Mouse (Mus musculus) thymus, adult 2 months (tissue): Measurements from ENCODE around the gene 1700013F07Rik. TPM values are rescaled to one million over a fixed set of nuclear protein-coding genes. Genes with fewer than 3 reads are reported as not detected.

Experiments
- DNase-seq: peaks from one replicate; pipeline ENCODE4 v3.0.0; 2021
- H3K27ac ChIP-seq: fragments of 200-500 bp; 2 replicates; pipeline ENCODE4 v1.5.1; 2012; ENCODE audit warnings: low read length, control low read depth; ENCODE audit not compliant: control insufficient read depth, insufficient read depth
- H3K27me3 ChIP-seq: fragments of 200-500 bp; 2 replicates; pipeline ENCODE4 v1.6.1; 2012; ENCODE audit warnings: mild to moderate bottlenecking, low read length, moderate library complexity, mixed read lengths; ENCODE audit not compliant: control insufficient read depth, insufficient read depth
- H3K36me3 ChIP-seq: fragments of 200-500 bp; 2 replicates; pipeline ENCODE4 v1.6.1; 2012; ENCODE audit warnings: mild to moderate bottlenecking, low read length, moderate library complexity; ENCODE audit not compliant: control insufficient read depth, insufficient read depth
- H3K4me1 ChIP-seq: fragments of 200-500 bp; replicated peaks from 2 replicates; pipeline ENCODE4 v1.6.1; 2012; ENCODE audit warnings: low read length; ENCODE audit not compliant: control insufficient read depth, insufficient read depth
- H3K4me3 ChIP-seq: fragments of 200-500 bp; 2 replicates; pipeline ENCODE4 v1.5.1; 2012; ENCODE audit warnings: mild to moderate bottlenecking, low read length, control low read depth, moderate library complexity; ENCODE audit not compliant: control insufficient read depth, insufficient read depth
- CTCF ChIP-seq: fragments of 200-500 bp; IDR thresholded peaks from 2 replicates; pipeline ENCODE4 v1.5.1; 2012; ENCODE audit warnings: mild to moderate bottlenecking, control low read depth, low read length, moderate library complexity, borderline replicate concordance; ENCODE audit not compliant: control insufficient read depth, poor library complexity, insufficient read depth; ENCODE audit errors: extremely low read depth
- POLR2A ChIP-seq: fragments of 200-500 bp; IDR thresholded peaks from 2 replicates; pipeline ENCODE4 v1.6.1; 2012; ENCODE audit warnings: mild to moderate bottlenecking, low read length, control low read depth, moderate library complexity; ENCODE audit not compliant: control insufficient read depth, poor library complexity, insufficient read depth; ENCODE audit errors: extremely low read depth
- WGBS: fragments of 180-500 bp; shearing (Covaris S2); methylation state at CpG from one replicate; pipeline ENCODE4 v1.1.7; 2018; 5-methylcytosine and 5-hydroxymethylcytosine counted together
- polyA plus RNA-seq: library from polyadenylated mRNA; depleted of rRNA; stranded (reverse); fragments of >200 nt; gene quantifications from 2 replicates; pipeline ENCODE4 v1.2.3, GENCODE M21; 2012

The 1700013F07Rik gene
- polyA plus RNA-seq, 1 experiment, result 0.16 TPM

DNA sequence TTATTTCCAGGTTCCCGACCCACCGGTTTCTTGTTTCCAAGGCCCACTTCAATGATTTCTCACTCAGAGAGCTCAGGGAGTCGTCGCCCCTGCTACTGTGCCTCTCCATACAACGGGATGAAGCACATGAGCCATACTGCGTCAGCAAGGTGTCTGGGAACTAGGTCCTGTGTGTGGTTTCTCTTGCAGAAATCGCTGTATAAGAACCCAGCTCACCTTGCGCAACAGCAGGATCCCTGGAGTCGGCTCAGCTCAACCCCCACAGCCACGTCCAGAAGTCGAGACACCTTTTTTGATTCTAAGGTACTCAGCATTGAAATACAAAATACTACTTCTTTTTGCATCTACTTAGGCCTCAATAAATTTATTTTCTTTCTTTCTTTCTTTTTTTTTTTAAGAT, 8.3 kb downstream of the 1700013F07Rik start:
- Histone ChIP-seq H3K4me3 (no peak overlapping the region), H3K27me3 (no peaks in the 10 kb centered on the region), H3K27ac (no peak overlapping the region), H3K36me3 (no peaks in the 10 kb centered on the region), H3K4me1 (peaks cover 2% of the 10 kb centered on the region; the same call in 1 of the 2 replicates)
- TF ChIP-seq CTCF, result no peak
- TF ChIP-seq POLR2A, result no peak
- 86% methylated on average over 11 of the region's 11 CpGs for WGBS
- DNase-seq, result no peak

GRCm38 (mm10) chr3:108554111-108554561, 20.2 kb downstream of the 1700013F07Rik start:
- Histone ChIP-seq H3K27ac (peak overlapping the region; percentile 57), H3K36me3 (peaks cover 6% of the 10 kb centered on the region; the same call in 1 of the 2 replicates), H3K4me1 (no peaks in the 10 kb centered on the region), H3K4me3 (peak overlapping the region; percentile 72), H3K27me3 (no peaks in the 10 kb centered on the region)
- DNase-seq, result no peak
- WGBS, result 1% methylated on average over 41 of the region's 42 CpGs
- no peak for TF ChIP-seq CTCF
- TF ChIP-seq POLR2A, result no peak

DNA sequence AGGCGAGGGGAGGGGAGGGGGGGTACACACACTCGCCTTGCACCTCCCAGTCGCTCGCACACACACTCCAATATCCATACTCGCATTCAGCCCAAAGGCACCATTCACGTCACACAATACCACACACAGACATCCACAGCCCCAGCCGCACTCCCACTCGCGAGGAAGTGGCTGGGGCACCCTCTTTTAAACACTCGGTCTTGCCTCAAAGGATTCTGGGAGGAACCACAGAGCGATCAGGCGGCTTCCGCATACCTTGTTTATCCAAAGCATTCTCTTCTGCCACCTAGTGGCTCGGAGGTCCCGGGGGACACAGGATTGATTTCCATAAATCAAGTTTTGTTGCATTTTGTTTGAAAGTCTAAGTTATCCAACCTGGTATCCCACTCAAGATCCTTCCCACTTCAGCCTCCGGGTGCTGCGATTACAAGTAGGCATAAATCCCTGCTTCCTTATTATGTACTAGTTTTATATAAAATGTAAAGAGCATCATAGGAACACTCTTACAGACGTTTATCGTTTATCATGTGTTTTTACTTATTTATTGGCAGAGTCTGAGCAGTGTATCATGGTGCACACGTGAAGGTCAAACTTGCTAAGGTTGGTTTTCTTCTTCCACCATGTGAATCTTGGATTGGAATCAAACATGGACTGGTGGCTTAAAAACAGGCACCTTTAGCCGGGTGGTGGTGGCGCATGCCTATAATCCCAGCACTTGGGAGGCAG, 20.8 kb downstream of the 1700013F07Rik start:
- H3K27me3 ChIP-seq, result no peaks in the 10 kb centered on the region
- no peaks in the 10 kb centered on the region for H3K4me1 ChIP-seq
- DNase-seq, result peak; percentile 95
- peaks cover 9% of the 10 kb centered on the region for H3K36me3 ChIP-seq
- H3K27ac ChIP-seq, result peak overlapping the region; percentile 57
- 19% methylated on average over 21 of the region's 22 CpGs for WGBS
- H3K4me3 ChIP-seq, result peak overlapping the region; percentile 72
- TF ChIP-seq CTCF (peak; percentile 62; the same call in 1 of the 2 replicates), POLR2A (peak; percentile 100)

GRCm38 (mm10) chr3:108557888-108558287, 23.9 kb downstream of the 1700013F07Rik start:
- WGBS, result 95% methylated on average over 4 of the region's 4 CpGs
- TF ChIP-seq CTCF (no peak), POLR2A (no peak)
- Histone ChIP-seq H3K27ac (no peak overlapping the region), H3K4me3 (no peak overlapping the region), H3K36me3 (peaks cover 15% of the 10 kb centered on the region), H3K27me3 (no peaks in the 10 kb centered on the region), H3K4me1 (peaks cover 2% of the 10 kb centered on the region; the same call in 1 of the 2 replicates)
- DNase-seq, result no peak

DNA sequence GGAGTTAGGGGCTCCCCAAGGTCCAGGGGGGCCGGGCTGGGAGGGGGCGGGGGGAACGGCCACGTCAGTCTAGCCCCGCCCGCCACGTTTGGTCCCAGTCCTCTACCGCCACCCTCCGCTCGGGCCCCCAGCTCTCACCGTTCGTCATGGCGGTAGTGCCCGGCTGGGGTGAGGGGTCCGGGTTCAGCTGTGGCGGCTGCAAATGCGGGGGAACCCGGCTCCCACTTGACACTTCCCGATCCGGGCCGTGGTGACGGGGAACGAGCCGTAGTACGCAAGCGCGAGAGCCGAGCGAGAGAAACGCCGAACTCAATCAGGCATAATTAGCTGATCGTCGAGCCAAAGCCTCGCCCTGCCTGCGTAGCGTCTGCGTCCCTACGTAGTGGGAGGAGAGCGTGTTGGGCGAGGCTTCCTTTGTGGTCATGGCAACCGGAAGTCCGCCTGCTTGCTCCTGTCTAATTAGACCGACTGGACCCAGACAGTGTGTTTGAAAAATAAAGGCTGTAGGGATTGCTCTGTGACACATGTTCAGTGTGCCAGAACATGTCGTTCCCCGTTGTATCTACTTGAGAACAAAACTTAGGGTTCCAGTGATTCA, 28.3 kb downstream of the 1700013F07Rik start, which contains the start of gene Tmem167b:
Tmem167b (minus strand) TSS at position 334 of the 598 bp plus-strand sequence.
- peak; percentile 52; the same call in 1 of the 2 replicates for TF ChIP-seq POLR2A
- peak; percentile 35; the same call in 1 of the 2 replicates for TF ChIP-seq CTCF
- under 1% methylated on average over 45 of the region's 45 CpGs for WGBS
- Histone ChIP-seq H3K4me3 (peak within 1 kb of the TSS; percentile 84), H3K4me1 (peaks cover 2% of the 10 kb centered on the region; the same call in 1 of the 2 replicates), H3K27ac (peak within 1 kb of the TSS; percentile 90), H3K27me3 (no peaks in the 10 kb centered on the region), H3K36me3 (peaks cover 15% of the 10 kb centered on the region)
- DNase-seq, result peak; percentile 97

GRCm38 (mm10) chr3:108562777-108563271, 28.9 kb downstream of the 1700013F07Rik start:
- H3K27me3 ChIP-seq, result no peaks in the 10 kb centered on the region
- peak; percentile 39 for DNase-seq
- TF ChIP-seq POLR2A (no peak), CTCF (no peak)
- H3K27ac ChIP-seq, result peak overlapping the region; percentile 90
- H3K4me1 ChIP-seq, result peaks cover 2% of the 10 kb centered on the region; the same call in 1 of the 2 replicates
- peaks cover 15% of the 10 kb centered on the region for H3K36me3 ChIP-seq
- peak overlapping the region; percentile 32 for H3K4me3 ChIP-seq
- WGBS, result under 1% methylated on average over 15 of the region's 15 CpGs
